Mouse (Mus musculus): ENCODE data around the gene Timeless.

DNA sequence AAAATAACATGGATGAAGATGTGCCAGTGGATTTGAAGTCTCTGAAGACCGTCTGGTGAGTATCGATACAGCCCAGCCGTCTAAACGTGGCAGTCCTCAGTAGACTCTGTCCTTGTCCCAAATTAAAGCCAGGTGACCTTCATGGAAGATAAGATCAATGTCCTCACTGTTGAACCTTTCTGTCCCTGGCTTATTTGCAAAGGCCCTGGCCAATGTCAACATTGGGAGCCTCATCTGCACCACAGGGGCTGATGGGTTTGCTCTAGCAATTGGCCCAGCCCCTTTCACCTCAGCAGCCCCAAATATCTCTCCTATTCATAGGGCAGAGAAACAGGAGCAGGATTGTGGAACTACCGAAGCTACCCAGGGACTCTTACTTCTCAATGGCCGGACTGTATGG lies 36.5 kb downstream of the Timeless start, which contains the start of gene Apof:
- TF ChIP-seq CTCF (IDR thresholded peaks at IDR 0.05; ENCODE audit: low read depth, low read length) (no peak), POLR2A (IDR thresholded peaks at IDR 0.05; ENCODE audit: extremely low read depth, insufficient read depth, low read length) (0 out of 2 replicates have a peak, but pooled peaks have one; percentile 34)

Data from liver, adult 2 months (tissue).